In the genomic region with DNA sequence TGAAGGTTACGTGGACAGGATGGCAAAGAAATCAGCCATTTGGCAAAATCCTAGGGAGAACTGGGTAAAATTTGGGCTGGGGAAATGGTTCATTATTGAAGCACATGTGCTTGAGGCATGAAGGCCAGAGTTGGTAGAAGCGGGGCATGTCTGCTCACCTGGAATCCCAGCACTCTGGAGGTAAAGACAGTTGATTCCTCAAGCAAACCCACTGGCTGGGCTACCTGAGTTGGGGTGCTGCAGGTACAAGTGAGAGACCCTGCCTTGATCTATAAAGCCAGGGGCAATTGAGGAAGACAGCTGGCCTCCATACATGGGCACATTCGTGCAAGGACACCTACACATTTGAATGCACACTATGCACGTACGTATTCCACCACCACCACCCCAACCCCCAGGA, we compare ENCODE assay signal across 8 mouse cellular contexts. TPM values are rescaled to one million over a fixed set of nuclear protein-coding genes. Genes with fewer than 3 reads are reported as not detected.
DNase-seq lines count a peak whose midpoint lies in the region; ATAC-seq and TF ChIP-seq lines count a peak whose summit lies in the region.

No protein-coding gene starts in this region.

- no peaks in the 10 kb centered on the region for H3K9me3 ChIP-seq in neural tube, embryonic 12.5 days
- H3K9me3 ChIP-seq in intestine, embryonic 16.5 days (ENCODE audit: control insufficient read depth, low read length), result no peaks in the 10 kb centered on the region
- no peaks in the 10 kb centered on the region for H3K9me3 ChIP-seq in stomach, embryonic 14.5 days (ENCODE audit: control insufficient read depth, low read depth, low read length)

- intact Hi-C loops in gastrocnemius, adult 2 months (cut with DNase I), result no loop called here
- intact Hi-C loops in left cerebral cortex, postnatal 4 days (cut with DNase I), result no loop called here

- peak overlapping the region; percentile 86 for H3K4me3 ChIP-seq in gastrocnemius, adult 2 months
- H3K4me3 ChIP-seq in neural tube, embryonic 12.5 days, result 0 out of 2 replicates have a peak overlapping the region, but pooled peaks have one; percentile 57
- peak overlapping the region; percentile 79 for H3K4me3 ChIP-seq in intestine, embryonic 16.5 days (ENCODE audit: low read length)
- H3K4me3 ChIP-seq in stomach, embryonic 14.5 days (ENCODE audit: low read depth, low read length), result peak overlapping the region; percentile 45

- 0 out of 2 replicates have a peak, but pooled peaks cover 4% of the 10 kb centered on the region for H3K4me1 ChIP-seq in neural tube, embryonic 12.5 days
- H3K4me1 ChIP-seq in intestine, embryonic 16.5 days (ENCODE audit: control insufficient read depth, insufficient read depth, low read length), result peaks cover 7% of the 10 kb centered on the region; the same call in 1 of the 2 replicates
- H3K4me1 ChIP-seq in stomach, embryonic 14.5 days (ENCODE audit: control insufficient read depth, insufficient read depth, low read length), result 0 out of 2 replicates have a peak, but pooled peaks cover 4% of the 10 kb centered on the region

- no peak for TF ChIP-seq CTCF in gastrocnemius, adult 2 months (IDR thresholded peaks at IDR 0.05)

- H3K9ac ChIP-seq in neural tube, embryonic 12.5 days, result no peak overlapping the region
- H3K9ac ChIP-seq in intestine, embryonic 16.5 days (ENCODE audit: low read depth, low read length), result no peak overlapping the region; the same call in 1 of the 2 replicates
- H3K9ac ChIP-seq in stomach, embryonic 14.5 days (replicated peaks; ENCODE audit: low read depth, low read length), result no peak overlapping the region

- H3K27me3 ChIP-seq in neural tube, embryonic 12.5 days (replicated peaks), result no peaks in the 10 kb centered on the region
- H3K27me3 ChIP-seq in intestine, embryonic 16.5 days (replicated peaks; ENCODE audit: control insufficient read depth, insufficient read depth, low read length), result no peaks in the 10 kb centered on the region
- no peaks in the 10 kb centered on the region for H3K27me3 ChIP-seq in stomach, embryonic 14.5 days (ENCODE audit: control insufficient read depth, insufficient read depth, low read length)

- ATAC-seq in neural tube, embryonic 12.5 days (ENCODE audit: low FRiP score, low read depth), result no peak
- ATAC-seq in intestine, embryonic 16.5 days, result no peak
- ATAC-seq in stomach, embryonic 14.5 days (ENCODE audit: insufficient number of reproducible peaks, insufficient read depth, low FRiP score, low read depth), result no peak

- 91% methylated on average over 5 of the region's 5 CpGs for WGBS in neural tube, embryonic 12.5 days
- 93% methylated on average over 5 of the region's 5 CpGs for WGBS in intestine, embryonic 16.5 days
- 91% methylated on average over 5 of the region's 5 CpGs for WGBS in stomach, embryonic 14.5 days

- peak overlapping the region; percentile 89 for H3K27ac ChIP-seq in gastrocnemius, adult 2 months
- H3K27ac ChIP-seq in neural tube, embryonic 12.5 days, result no peak overlapping the region
- H3K27ac ChIP-seq in intestine, embryonic 16.5 days (ENCODE audit: low read length), result no peak overlapping the region
- H3K27ac ChIP-seq in stomach, embryonic 14.5 days (ENCODE audit: low read length), result no peak overlapping the region

- peaks cover 19% of the 10 kb centered on the region for H3K36me3 ChIP-seq in neural tube, embryonic 12.5 days
- 0 out of 2 replicates have a peak, but pooled peaks cover 7% of the 10 kb centered on the region for H3K36me3 ChIP-seq in intestine, embryonic 16.5 days (ENCODE audit: control insufficient read depth, insufficient read depth, low read length)
- peaks cover 8% of the 10 kb centered on the region; the same call in 1 of the 2 replicates for H3K36me3 ChIP-seq in stomach, embryonic 14.5 days (ENCODE audit: control insufficient read depth, insufficient read depth, low read length)

- peak overlapping the region; percentile 66 for H3K4me2 ChIP-seq in neural tube, embryonic 12.5 days (replicated peaks)
- H3K4me2 ChIP-seq in intestine, embryonic 16.5 days (ENCODE audit: low read depth, low read length), result peak overlapping the region; percentile 67
- H3K4me2 ChIP-seq in stomach, embryonic 14.5 days (replicated peaks; ENCODE audit: low read depth, low read length), result peak overlapping the region; percentile 59

- DNase-seq in gastrocnemius, adult 2 months, result no peak
- DNase-seq in gastrocnemius, adult 18-20 months (ENCODE audit: low spot score), result no peak
- no peak for DNase-seq in neural tube, embryonic 10.5 days (ENCODE audit: extremely low spot score, low spot score)
- DNase-seq in urinary bladder, postnatal 25 days (ENCODE audit: low spot score), result no peak
- DNase-seq in left cerebral cortex, postnatal 4 days, result no peak

RNA-seq across cellular contexts. Expression of a gene that starts 0.9 kb away (rescaled TPM):
- total RNA-seq in gastrocnemius, adult 2 months (2021), result 10 to 100 TPM; 33.7 to 54.2 TPM
- 10 to 100 TPM; 38.7 to 43.2 TPM for total RNA-seq in gastrocnemius, adult 18-20 months (2021)
- 27.5 and 31.2 TPM in 2 replicates for polyA plus RNA-seq in neural tube, embryonic 12.5 days (2016; fragmentation: Nextera tagmentation; extraction: Ambion mirVana)
- 41.8 and 43.4 TPM in 2 replicates for polyA plus RNA-seq in intestine, embryonic 16.5 days (2015; fragmentation: Nextera tagmentation; extraction: Ambion mirVana)
- polyA plus RNA-seq in stomach, embryonic 14.5 days (2014; fragmentation: Nextera tagmentation; extraction: Ambion mirVana), result 39.0 and 44.9 TPM in 2 replicates
- 10 to 100 TPM; 19.9 to 22.7 TPM for total RNA-seq in left cerebral cortex, postnatal 4 days (2021)

RNA-seq across cellular contexts. Expression of a gene that starts 4.4 kb away (rescaled TPM):
- not detected for total RNA-seq in gastrocnemius, adult 2 months (2021)
- not detected for total RNA-seq in gastrocnemius, adult 18-20 months (2021)
- polyA plus RNA-seq in neural tube, embryonic 12.5 days (2016; fragmentation: Nextera tagmentation; extraction: Ambion mirVana), result not detected in 2 replicates
- 31.8 and 43.6 TPM in 2 replicates for polyA plus RNA-seq in intestine, embryonic 16.5 days (2015; fragmentation: Nextera tagmentation; extraction: Ambion mirVana)
- not detected in 2 replicates for polyA plus RNA-seq in stomach, embryonic 14.5 days (2014; fragmentation: Nextera tagmentation; extraction: Ambion mirVana)
- not detected for total RNA-seq in left cerebral cortex, postnatal 4 days (2021)

RNA-seq across cellular contexts. Expression of a gene that starts 6.4 kb away (rescaled TPM):
- total RNA-seq in gastrocnemius, adult 2 months (2021), result 1 to 10 TPM; 1.5 to 1.6 TPM
- 1 to 10 TPM; 1.1 to 1.3 TPM for total RNA-seq in gastrocnemius, adult 18-20 months (2021)
- 1.8 and 2.7 TPM in 2 replicates for polyA plus RNA-seq in neural tube, embryonic 12.5 days (2016; fragmentation: Nextera tagmentation; extraction: Ambion mirVana)
- 6.8 and 7.5 TPM in 2 replicates for polyA plus RNA-seq in intestine, embryonic 16.5 days (2015; fragmentation: Nextera tagmentation; extraction: Ambion mirVana)
- 6.2 and 6.5 TPM in 2 replicates for polyA plus RNA-seq in stomach, embryonic 14.5 days (2014; fragmentation: Nextera tagmentation; extraction: Ambion mirVana)
- 1 to 10 TPM in 1 of 2 experiments, under 1 TPM in 1; 0.64 to 1.0 TPM for total RNA-seq in left cerebral cortex, postnatal 4 days (2021)

RNA-seq across cellular contexts. Expression of a gene that starts 38.7 kb away (rescaled TPM):
- 100 to 1,000 TPM; 103 to 152 TPM for total RNA-seq in gastrocnemius, adult 2 months (2021)
- 100 to 1,000 TPM; 134 to 137 TPM for total RNA-seq in gastrocnemius, adult 18-20 months (2021)
- polyA plus RNA-seq in neural tube, embryonic 12.5 days (2016; fragmentation: Nextera tagmentation; extraction: Ambion mirVana), result 48.3 and 48.4 TPM in 2 replicates
- 49.3 and 50.9 TPM in 2 replicates for polyA plus RNA-seq in intestine, embryonic 16.5 days (2015; fragmentation: Nextera tagmentation; extraction: Ambion mirVana)
- 48.6 and 52.2 TPM in 2 replicates for polyA plus RNA-seq in stomach, embryonic 14.5 days (2014; fragmentation: Nextera tagmentation; extraction: Ambion mirVana)
- total RNA-seq in left cerebral cortex, postnatal 4 days (2021), result 10 to 100 TPM; 23.6 to 24.7 TPM

RNA-seq across cellular contexts. Expression of a gene that starts 38.9 kb away (rescaled TPM):
- 10 to 100 TPM; 24.1 to 24.3 TPM for total RNA-seq in gastrocnemius, adult 2 months (2021)
- 10 to 100 TPM; 19.9 to 21.3 TPM for total RNA-seq in gastrocnemius, adult 18-20 months (2021)
- polyA plus RNA-seq in neural tube, embryonic 12.5 days (2016; fragmentation: Nextera tagmentation; extraction: Ambion mirVana), result 54.7 and 55.2 TPM in 2 replicates
- polyA plus RNA-seq in intestine, embryonic 16.5 days (2015; fragmentation: Nextera tagmentation; extraction: Ambion mirVana), result 82.6 and 87.2 TPM in 2 replicates
- 72.9 and 83.0 TPM in 2 replicates for polyA plus RNA-seq in stomach, embryonic 14.5 days (2014; fragmentation: Nextera tagmentation; extraction: Ambion mirVana)
- 10 to 100 TPM; 15.1 to 18.4 TPM for total RNA-seq in left cerebral cortex, postnatal 4 days (2021)
